Mouse (Mus musculus): ENCODE measurements around the gene Olfr504. TPM values are rescaled to one million over a fixed set of nuclear protein-coding genes. Genes with fewer than 3 reads are reported as not detected.
"Not testable (repeated sequence)": the region's sequence is repeated elsewhere in the genome, so short reads cannot be mapped to it uniquely, and the experiment has no call there.

Olfr504 gene
- total RNA-seq (2021) = not detected

DNA sequence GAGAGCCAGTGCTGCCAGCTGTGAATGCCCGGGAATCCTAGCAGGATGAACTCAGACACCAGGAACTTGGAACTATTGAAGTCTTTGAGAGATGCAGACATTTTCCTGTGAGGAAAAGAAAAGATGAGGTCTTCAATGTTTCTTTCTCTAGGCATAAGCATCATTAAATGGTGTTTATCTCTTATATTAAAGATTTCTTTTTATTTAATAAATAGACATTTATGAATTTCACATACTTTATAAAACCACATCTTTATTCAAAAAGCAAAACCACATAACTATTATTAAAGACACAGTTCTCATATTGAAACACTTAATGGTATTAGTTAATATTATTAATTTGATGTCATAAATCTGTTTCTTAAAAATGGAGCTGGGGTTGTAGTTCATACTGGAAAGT is at the start of gene Olfr504:
Olfr504 (minus strand) TSS at position 101 of the 400 bp plus-strand sequence.
- intact Hi-C loops (cut with DNase I) = no loop called here
- DNase-seq = no peak

DNA sequence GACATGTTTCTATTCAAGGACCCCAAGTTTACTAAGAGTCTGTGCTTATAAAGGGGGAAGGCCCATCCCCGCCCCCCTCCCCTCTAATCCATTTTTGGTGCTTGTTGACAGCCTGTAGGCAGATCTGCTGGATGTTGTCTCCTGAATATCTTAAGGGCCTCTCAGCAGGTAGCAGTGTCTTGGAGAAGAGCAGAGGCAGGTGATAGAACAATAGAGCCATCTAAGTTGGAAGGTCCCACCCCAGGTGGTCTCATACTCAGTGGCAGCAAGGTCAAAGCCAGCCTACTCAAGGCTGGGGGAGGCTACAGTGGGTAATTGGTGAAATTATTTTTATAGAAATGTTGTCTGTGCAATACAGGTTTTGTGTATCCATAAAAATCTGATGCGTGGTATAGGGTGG is 48.5 kb upstream of the Olfr504 start:
- intact Hi-C loops (cut with DNase I) = no loop called here
- no peak for DNase-seq

DNA sequence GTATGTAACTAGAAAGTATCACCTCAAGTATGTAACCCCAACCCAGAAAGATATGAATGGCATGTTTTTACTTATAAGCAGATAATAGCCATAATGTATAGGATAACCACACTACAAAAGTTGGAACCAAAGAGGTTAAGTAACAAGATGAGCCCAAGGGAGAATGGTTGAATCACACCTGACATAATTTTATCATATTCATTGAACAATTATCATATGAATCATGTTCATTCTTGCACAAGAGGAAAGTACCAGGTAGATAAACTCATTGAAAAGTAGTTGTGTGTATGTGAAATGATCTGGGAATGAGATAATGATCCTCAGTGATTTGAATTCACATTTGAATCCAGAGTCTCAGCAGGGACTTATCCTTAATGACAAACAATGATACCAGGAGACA is 44.9 kb upstream of the Olfr504 start, which contains the start of gene Olfr506:
Olfr506 (plus strand) TSS at position 301 of the 400 bp plus-strand sequence.
- intact Hi-C loops (cut with DNase I) = no loop called here
- DNase-seq = no peak

DNA sequence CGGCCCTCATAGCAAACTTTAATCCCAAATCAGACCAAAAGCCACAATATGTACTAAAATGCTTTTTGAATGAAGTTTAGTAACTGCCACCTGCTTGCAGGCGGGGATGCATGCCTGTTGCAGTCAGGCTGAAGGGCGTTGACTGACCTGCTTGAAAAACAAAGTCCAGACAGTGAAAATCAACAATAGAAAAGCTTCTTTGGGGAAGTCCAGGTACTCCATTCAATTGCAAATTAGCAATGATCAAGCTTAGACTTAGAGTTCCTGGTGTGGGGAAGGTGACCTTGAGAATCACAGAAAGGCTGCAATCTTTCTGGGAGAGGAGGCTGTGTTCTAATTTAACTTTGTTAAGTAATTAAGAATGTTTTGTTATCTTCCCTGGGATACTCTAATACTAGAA is 36.3 kb upstream of the Olfr504 start:
- DNase-seq; intact Hi-C loops (cut with DNase I): not testable (repeated sequence)

DNA sequence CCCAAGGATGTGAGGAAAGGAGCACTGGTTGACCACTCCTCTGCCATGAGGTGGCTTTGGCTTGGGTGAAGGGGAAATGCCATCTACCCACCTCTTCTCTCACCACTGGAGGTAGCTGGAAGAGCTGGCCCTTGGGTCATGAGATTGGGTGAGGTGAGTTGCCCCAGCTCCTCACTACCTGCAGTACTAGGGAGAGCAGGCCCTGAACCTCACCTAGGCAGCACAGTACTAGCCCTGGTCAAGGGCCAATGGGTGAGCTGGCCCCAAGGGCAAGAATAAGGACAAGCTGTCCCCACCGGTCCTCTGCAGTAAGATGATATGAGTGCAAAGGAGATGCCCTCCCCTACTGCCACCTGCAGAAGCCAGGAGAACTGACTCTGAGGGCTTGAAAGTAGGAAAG is 24.2 kb upstream of the Olfr504 start:
- intact Hi-C loops (cut with DNase I) = no loop called here
- no peak for DNase-seq

DNA sequence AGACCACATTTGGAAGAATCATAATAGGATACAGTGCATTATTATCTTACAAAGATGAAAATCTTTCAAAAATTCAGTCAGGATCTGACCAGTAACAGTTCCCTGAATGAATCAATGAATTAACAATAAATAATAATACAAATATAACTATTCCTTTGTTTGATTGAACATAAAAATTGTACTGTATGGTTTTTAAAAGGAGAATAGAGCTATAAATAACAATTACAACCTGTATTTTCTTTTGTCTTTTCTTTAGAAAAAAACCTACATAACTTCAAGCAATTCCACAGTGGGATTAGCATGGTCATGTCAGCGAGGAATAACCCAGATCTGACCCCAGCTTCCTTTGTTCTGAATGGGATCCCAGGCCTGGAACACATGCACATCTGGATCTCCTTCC is 21.4 kb downstream of the Olfr504 start, which contains the start of gene Olfr503:
Olfr503 (plus strand) TSS at position 301 of the 400 bp plus-strand sequence.
- intact Hi-C loops (cut with DNase I); DNase-seq: not testable (repeated sequence)

DNA sequence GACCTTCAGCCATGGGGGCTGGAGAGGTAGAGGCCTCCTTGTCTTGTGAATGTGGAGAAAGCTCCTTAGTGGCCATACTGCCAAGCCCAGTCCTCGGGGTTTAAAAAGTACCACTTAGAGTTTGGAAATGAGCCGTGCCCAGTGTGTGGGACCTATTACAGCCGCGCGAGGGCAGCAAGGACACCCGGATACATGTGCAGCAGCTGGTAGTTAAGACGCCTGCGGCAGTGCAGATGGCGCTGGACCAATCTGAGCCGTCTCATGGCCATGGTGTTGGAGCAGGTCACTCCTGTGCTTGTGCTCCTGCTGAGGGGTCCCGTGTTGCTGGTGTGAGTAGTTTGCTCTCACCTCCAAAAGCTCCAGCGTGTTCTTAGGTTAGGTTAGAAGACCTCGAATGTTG is 23.2 kb downstream of the Olfr504 start:
- intact Hi-C loops (cut with DNase I) = no loop called here
- DNase-seq = no peak

DNA sequence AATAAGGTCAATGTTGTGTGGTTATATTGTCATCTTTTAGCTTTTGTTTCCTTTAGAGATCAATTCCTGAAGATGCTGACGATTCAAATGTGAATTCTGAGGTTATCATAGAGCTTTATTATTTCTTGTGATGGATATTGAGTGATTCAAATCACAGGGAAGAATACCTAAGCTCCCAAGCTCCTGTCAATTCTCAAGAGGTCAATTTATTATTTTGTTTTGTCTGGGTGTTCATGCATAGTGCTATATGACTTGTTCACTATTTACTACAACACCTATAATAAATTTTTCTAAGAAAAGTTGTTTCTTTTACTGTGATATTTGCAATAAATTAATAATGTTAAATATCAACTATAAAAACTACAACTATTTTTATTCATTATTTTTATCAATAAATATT is 40.6 kb downstream of the Olfr504 start, which contains the start of gene Olfr502:
Olfr502 (minus strand) TSS at position 101 of the 400 bp plus-strand sequence.
- no peak for DNase-seq
- intact Hi-C loops (cut with DNase I) = no loop called here

Other genes with a start within 250 kb of the Olfr504 start
- gene Olfr492, start 242.1 kb downstream of the Olfr504 start, total RNA-seq (2021) = not detected
- gene Olfr493, start 218.8 kb downstream of the Olfr504 start, total RNA-seq (2021) = not detected
- gene Olfr494, start 200.5 kb downstream of the Olfr504 start, total RNA-seq (2021) = not detected
- not detected for gene Olfr495, start 172.6 kb downstream of the Olfr504 start, total RNA-seq (2021)
- gene Olfr497, start 145.4 kb downstream of the Olfr504 start, total RNA-seq (2021) = not detected
- gene Olfr498, start 100.5 kb downstream of the Olfr504 start, total RNA-seq (2021) = not detected
- not detected for gene Olfr502, start 40.7 kb downstream of the Olfr504 start, total RNA-seq (2021)
- gene Olfr503, start 21.3 kb downstream of the Olfr504 start, total RNA-seq (2021) = not detected
- not detected for gene Olfr506, start 45.0 kb upstream of the Olfr504 start, total RNA-seq (2021)
- not detected for gene Olfr507, start 56.0 kb upstream of the Olfr504 start, total RNA-seq (2021)
- not detected for gene Olfr508, start 64.2 kb upstream of the Olfr504 start, total RNA-seq (2021)
- gene Olfr509, start 86.1 kb upstream of the Olfr504 start, total RNA-seq (2021) = not detected
- gene Olfr510, start 100.6 kb upstream of the Olfr504 start, total RNA-seq (2021) = not detected
- not detected for gene Olfr512, start 147.5 kb upstream of the Olfr504 start, total RNA-seq (2021)
- not detected for gene Olfr513, start 185.2 kb upstream of the Olfr504 start, total RNA-seq (2021)

All from heart, postnatal 36 days (tissue).